32 mouse cellular contexts compared by ENCODE assay signal in genomic region chr13:51087253-51087652, GRCm38 (mm10).
"Had no signal": no experiment of that assay in that cellular context is flagged by ENCODE, and none has a peak within 500 bp of the region (broad histone marks: within the 10 kb centered on the region; RNA-seq: fewer than 3 reads in every experiment).

No protein-coding gene starts in this region.

- ATAC-seq: liver, embryonic 12.5 days; liver, postnatal 0 days; lung, postnatal 0 days; midbrain, embryonic 13.5 days; midbrain, embryonic 15.5 days; midbrain, embryonic 16.5 days had no signal

- H3K27ac ChIP-seq: limb, embryonic 10.5 days; limb, embryonic 12.5 days; limb, embryonic 13.5 days; limb, embryonic 15.5 days; liver, embryonic 12.5 days; liver, embryonic 13.5 days; liver, embryonic 14.5 days; liver, embryonic 15.5 days; lung, embryonic 15.5 days; macrophage; midbrain, embryonic 10.5 days; midbrain, embryonic 12.5 days; midbrain, embryonic 13.5 days; midbrain, embryonic 15.5 days; neural tube, embryonic 12.5 days had no signal

- H3K4me3 ChIP-seq: limb, embryonic 10.5 days; limb, embryonic 12.5 days; limb, embryonic 13.5 days; limb, embryonic 15.5 days; liver, embryonic 12.5 days; liver, embryonic 13.5 days; liver, embryonic 15.5 days; lung, embryonic 15.5 days; megakaryocyte, embryonic 14.5 days; midbrain, embryonic 10.5 days; midbrain, embryonic 12.5 days; midbrain, embryonic 13.5 days; midbrain, embryonic 15.5 days; myocyte; neural tube, embryonic 12.5 days had no signal

- H3K4me2 ChIP-seq: limb, embryonic 12.5 days; limb, embryonic 13.5 days; limb, embryonic 15.5 days; liver, embryonic 11.5 days; liver, embryonic 12.5 days; liver, embryonic 13.5 days; liver, embryonic 15.5 days; lung, embryonic 14.5 days; lung, embryonic 15.5 days; midbrain, embryonic 11.5 days; midbrain, embryonic 12.5 days; midbrain, embryonic 13.5 days; midbrain, embryonic 15.5 days; neural tube, embryonic 12.5 days had no signal

- H3K9me3 ChIP-seq: limb, embryonic 10.5 days; limb, embryonic 12.5 days; limb, embryonic 15.5 days; liver, embryonic 12.5 days; liver, embryonic 13.5 days; liver, embryonic 15.5 days; lung, embryonic 15.5 days; midbrain, embryonic 10.5 days; midbrain, embryonic 12.5 days; midbrain, embryonic 13.5 days; midbrain, embryonic 15.5 days; neural tube, embryonic 12.5 days had no signal

- H3K4me1 ChIP-seq: limb, embryonic 10.5 days; limb, embryonic 12.5 days; limb, embryonic 13.5 days; liver, embryonic 12.5 days; liver, embryonic 13.5 days; liver, embryonic 15.5 days; lung, embryonic 15.5 days; midbrain, embryonic 10.5 days; midbrain, embryonic 12.5 days; midbrain, embryonic 13.5 days; midbrain, embryonic 15.5 days; neural tube, embryonic 12.5 days had no signal

- DNase-seq: left cerebral cortex, postnatal 4 days; liver; liver, embryonic 13.5 days; liver, postnatal 0 days; lung, adult 18-20 months; lung, adult 2 months; lung, embryonic 14.5 days; lung, postnatal 10 days; lung, postnatal 14 days; lung, postnatal 36 days; lung, postnatal 4 days; midbrain, embryonic 14.5 days had no signal

- H3K36me3 ChIP-seq: limb, embryonic 10.5 days; limb, embryonic 12.5 days; limb, embryonic 13.5 days; limb, embryonic 15.5 days; liver, embryonic 12.5 days; liver, embryonic 13.5 days; liver, embryonic 15.5 days; lung, embryonic 15.5 days; midbrain, embryonic 10.5 days; midbrain, embryonic 12.5 days; midbrain, embryonic 13.5 days; midbrain, embryonic 15.5 days; neural tube, embryonic 12.5 days had no signal

- H3K27me3 ChIP-seq: limb, embryonic 12.5 days; limb, embryonic 13.5 days; limb, embryonic 15.5 days; liver, embryonic 12.5 days; liver, embryonic 13.5 days; liver, embryonic 15.5 days; lung, embryonic 15.5 days; midbrain, embryonic 12.5 days; midbrain, embryonic 13.5 days; midbrain, embryonic 15.5 days; neural tube, embryonic 12.5 days had no signal

- H3K9ac ChIP-seq: limb, embryonic 12.5 days; limb, embryonic 13.5 days; limb, embryonic 15.5 days; liver, embryonic 12.5 days; liver, embryonic 13.5 days; liver, embryonic 14.5 days; liver, embryonic 15.5 days; liver, postnatal 0 days; lung, embryonic 14.5 days; lung, embryonic 15.5 days; midbrain, embryonic 12.5 days; midbrain, embryonic 13.5 days; midbrain, embryonic 15.5 days; neural tube, embryonic 12.5 days had no signal
